8 mouse cellular contexts compared by ENCODE assay signal in the genomic region with DNA sequence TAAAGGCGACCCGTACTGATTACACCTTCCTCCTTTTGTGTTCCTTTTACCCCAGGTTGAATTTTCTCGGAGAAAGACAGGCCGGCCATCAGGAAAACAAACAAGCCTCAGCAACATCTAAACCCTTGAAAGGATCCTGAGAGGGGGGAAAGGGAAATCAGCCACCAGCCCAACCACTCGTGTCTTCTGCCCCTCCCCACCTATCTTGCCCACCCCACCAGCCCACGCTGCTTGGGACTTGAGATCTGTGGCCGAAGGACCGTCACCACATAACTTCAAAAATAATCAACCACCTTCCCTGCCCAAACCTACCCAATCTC. TPM values are rescaled to one million over a fixed set of nuclear protein-coding genes. Genes with fewer than 3 reads are reported as not detected.
DNase-seq lines count a peak whose midpoint lies in the region; ATAC-seq and TF ChIP-seq lines count a peak whose summit lies in the region.

No protein-coding gene starts in this region.

- TF ChIP-seq POLR2A in kidney, adult 2 months (IDR thresholded peaks at IDR 0.05; ENCODE audit: low read depth, low read length): no peak

- H3K4me2 ChIP-seq in heart, embryonic 16.5 days (ENCODE audit: low read depth, low read length): peak overlapping the region; percentile 98
- peak overlapping the region; percentile 69 for H3K4me2 ChIP-seq in neural tube, embryonic 14.5 days (ENCODE audit: low read depth, low read length)

- H3K9me3 ChIP-seq in heart, embryonic 16.5 days (replicated peaks; ENCODE audit: control insufficient read depth, low read length): no peaks in the 10 kb centered on the region
- H3K9me3 ChIP-seq in neural tube, embryonic 14.5 days (ENCODE audit: control insufficient read depth, low read length): no peaks in the 10 kb centered on the region

- H3K9ac ChIP-seq in heart, embryonic 16.5 days (ENCODE audit: low read length): peak overlapping the region; percentile 96
- H3K9ac ChIP-seq in neural tube, embryonic 14.5 days (replicated peaks; ENCODE audit: low read depth, low read length): peak overlapping the region; percentile 99

- ATAC-seq in heart, embryonic 16.5 days (replicated peaks; ENCODE audit: extremely low read depth, insufficient read depth, low FRiP score): no peak
- ATAC-seq in neural tube, embryonic 14.5 days (ENCODE audit: low read depth): no peak

- no peak for TF ChIP-seq CTCF in kidney, adult 2 months (conservative IDR thresholded peaks at IDR 0.05; ENCODE audit: insufficient read depth, insufficient read length, low read depth, low read length)

- under 1% methylated on average over 8 of the region's 8 CpGs for WGBS in kidney, adult 2 months
- WGBS in heart, embryonic 16.5 days: under 1% methylated on average over 8 of the region's 8 CpGs
- WGBS in neural tube, embryonic 14.5 days: 0% methylated on average over 8 of the region's 8 CpGs

- peaks cover 11% of the 10 kb centered on the region for H3K36me3 ChIP-seq in kidney, adult 2 months (ENCODE audit: control insufficient read depth, insufficient read depth, low read length)
- H3K36me3 ChIP-seq in heart, embryonic 16.5 days (ENCODE audit: control insufficient read depth, insufficient read depth): peaks cover 10% of the 10 kb centered on the region; the same call in 1 of the 2 replicates
- H3K36me3 ChIP-seq in neural tube, embryonic 14.5 days (ENCODE audit: control insufficient read depth, insufficient read depth, low read length): peaks cover 6% of the 10 kb centered on the region

- H3K27me3 ChIP-seq in kidney, adult 2 months (replicated peaks; ENCODE audit: control insufficient read depth, insufficient read depth, low read length): no peaks in the 10 kb centered on the region
- no peaks in the 10 kb centered on the region for H3K27me3 ChIP-seq in heart, embryonic 16.5 days (ENCODE audit: control insufficient read depth, insufficient read depth, low read length)
- no peaks in the 10 kb centered on the region for H3K27me3 ChIP-seq in neural tube, embryonic 14.5 days (ENCODE audit: control insufficient read depth, insufficient read depth, low read length)

- peak overlapping the region; percentile 99 for H3K4me3 ChIP-seq in kidney, adult 2 months (ENCODE audit: insufficient read depth, low read depth, low read length)
- peak overlapping the region; percentile 72 for H3K4me3 ChIP-seq in heart, embryonic 16.5 days (ENCODE audit: low read length)
- peak overlapping the region; percentile 66 for H3K4me3 ChIP-seq in neural tube, embryonic 14.5 days (ENCODE audit: low read depth, low read length)

- H3K27ac ChIP-seq in kidney, adult 2 months (ENCODE audit: insufficient read depth, low read depth, low read length): peak overlapping the region; percentile 99
- H3K27ac ChIP-seq in heart, embryonic 16.5 days (ENCODE audit: low read length): peak overlapping the region; percentile 99
- peak overlapping the region; percentile 97 for H3K27ac ChIP-seq in neural tube, embryonic 14.5 days (ENCODE audit: low read depth, low read length)

- H3K4me1 ChIP-seq in kidney, adult 2 months (ENCODE audit: control insufficient read depth, insufficient read depth, low read length): peaks cover 20% of the 10 kb centered on the region; the same call in 1 of the 2 replicates
- peaks cover 22% of the 10 kb centered on the region for H3K4me1 ChIP-seq in heart, embryonic 16.5 days (ENCODE audit: control insufficient read depth, insufficient read depth, low read length)
- peaks cover 23% of the 10 kb centered on the region for H3K4me1 ChIP-seq in neural tube, embryonic 14.5 days (ENCODE audit: control insufficient read depth, insufficient read depth, low read length)

- DNase-seq in kidney, adult 2 months: no peak
- no peak for DNase-seq in kidney, adult 8-10 months
- peak; percentile 48 for DNase-seq in brain, adult 2 months (ENCODE audit: low read depth, low spot score)
- peak; percentile 35 for DNase-seq in liver
- no peak for DNase-seq in urinary bladder, adult 18-20 months (ENCODE audit: low spot score in 2 of 2)
- no peak for DNase-seq in frontal cortex, postnatal 10 days (ENCODE audit: low spot score in 2 of 2)

RNA-seq across cellular contexts. Expression of a gene that starts 0.9 kb away (rescaled TPM):
- 24.3 and 26.6 TPM in 2 replicates for polyA plus RNA-seq in kidney, adult 2 months (2012; rRNA removed)
- 25.3 and 28.7 TPM in 2 replicates for polyA plus RNA-seq in heart, embryonic 16.5 days (2015; fragmentation: Nextera tagmentation; extraction: Ambion mirVana)
- polyA plus RNA-seq in neural tube, embryonic 14.5 days (2014; fragmentation: Nextera tagmentation; extraction: Ambion mirVana): 31.9 and 39.0 TPM in 2 replicates

RNA-seq across cellular contexts. Expression of a gene that starts 0.9 kb away (rescaled TPM):
- 91.4 and 94.1 TPM in 2 replicates for polyA plus RNA-seq in kidney, adult 2 months (2012; rRNA removed)
- polyA plus RNA-seq in heart, embryonic 16.5 days (2015; fragmentation: Nextera tagmentation; extraction: Ambion mirVana): 70.1 and 77.3 TPM in 2 replicates
- 65.3 and 66.2 TPM in 2 replicates for polyA plus RNA-seq in neural tube, embryonic 14.5 days (2014; fragmentation: Nextera tagmentation; extraction: Ambion mirVana)

RNA-seq across cellular contexts. Expression of a gene that starts 7.2 kb away (rescaled TPM):
- 42.9 and 54.6 TPM in 2 replicates for polyA plus RNA-seq in kidney, adult 2 months (2012; rRNA removed)
- 41.1 and 45.5 TPM in 2 replicates for polyA plus RNA-seq in heart, embryonic 16.5 days (2015; fragmentation: Nextera tagmentation; extraction: Ambion mirVana)
- 448 and 481 TPM in 2 replicates for polyA plus RNA-seq in neural tube, embryonic 14.5 days (2014; fragmentation: Nextera tagmentation; extraction: Ambion mirVana)

RNA-seq across cellular contexts. Expression of a gene that starts 19.9 kb away (rescaled TPM):
- polyA plus RNA-seq in kidney, adult 2 months (2012; rRNA removed): 118 and 132 TPM in 2 replicates
- 33.7 and 34.6 TPM in 2 replicates for polyA plus RNA-seq in heart, embryonic 16.5 days (2015; fragmentation: Nextera tagmentation; extraction: Ambion mirVana)
- 57.9 and 74.2 TPM in 2 replicates for polyA plus RNA-seq in neural tube, embryonic 14.5 days (2014; fragmentation: Nextera tagmentation; extraction: Ambion mirVana)

RNA-seq across cellular contexts. Expression of a gene that starts 37.5 kb away (rescaled TPM):
- polyA plus RNA-seq in kidney, adult 2 months (2012; rRNA removed): 50.1 and 65.0 TPM in 2 replicates
- 27.4 and 29.2 TPM in 2 replicates for polyA plus RNA-seq in heart, embryonic 16.5 days (2015; fragmentation: Nextera tagmentation; extraction: Ambion mirVana)
- polyA plus RNA-seq in neural tube, embryonic 14.5 days (2014; fragmentation: Nextera tagmentation; extraction: Ambion mirVana): 22.4 and 37.5 TPM in 2 replicates

Comparison
In these comparisons a context has a peak if more than half of its experiments do, and no peak if none do; other contexts are left out.
1. DNase-seq: peak in brain, adult 2 months (single experiment) and liver (single experiment); none in kidney, adult 2 months (single experiment), kidney, adult 8-10 months (0 of 2), urinary bladder, adult 18-20 months (0 of 2) and frontal cortex, postnatal 10 days (0 of 2).
2. Peak in every context shown above with its lines, with median percentiles within 50 percentile points of each other: H3K27ac ChIP-seq and H3K4me3 ChIP-seq.